Mouse (Mus musculus) C2C12 (cell line): Measurements from ENCODE around the gene Anks6.

Source experiments
- CEBPB ChIP-seq: IDR thresholded peaks from one replicate; pipeline ENCODE4 v1.6.1; 2011; ENCODE audit warnings: low read depth, mild to moderate bottlenecking, control low read depth, moderate library complexity
- CTCF ChIP-seq: IDR thresholded peaks from one replicate; pipeline ENCODE4 v1.5.1; 2011; ENCODE audit not compliant: control insufficient read depth, insufficient read depth, insufficient read length
- FOSL1 ChIP-seq: IDR thresholded peaks from one replicate; pipeline ENCODE4 v1.8.0; 2011; ENCODE audit warnings: mild to moderate bottlenecking, low read length; ENCODE audit not compliant: poor library complexity, insufficient read depth, severe bottlenecking
- MAX ChIP-seq: IDR thresholded peaks from one replicate; pipeline ENCODE4 v1.6.1; 2011; ENCODE audit warnings: mild to moderate bottlenecking, control low read depth
- MYOD1 ChIP-seq: IDR thresholded peaks from one replicate; pipeline ENCODE4 v1.6.1; 2011; ENCODE audit warnings: low read depth; ENCODE audit not compliant: control insufficient read depth, insufficient read length
- MYOG ChIP-seq: IDR thresholded peaks from one replicate; pipeline ENCODE4 v1.6.1; 2011; ENCODE audit not compliant: control insufficient read depth, insufficient read length; ENCODE audit errors: extremely low read depth

GRCm38 (mm10) chr4:47080647-47081010 is 23.4 kb upstream of the Anks6 start:
- TF ChIP-seq CTCF (no peak), MYOG (no peak), MAX (no peak), FOSL1 (no peak), MYOD1 (no peak), CEBPB (no peak)
